Mouse (Mus musculus) CH12.LX (cell line): Measurements from ENCODE around the gene Smyd3. TPM values are rescaled to one million over a fixed set of nuclear protein-coding genes. Genes with fewer than 3 reads are reported as not detected.

Experiments used
- DNase-seq: peaks from one replicate; pipeline ENCODE4 v3.0.0-alpha.2; 2013; ENCODE audit errors: extremely low read depth
- H3K27ac ChIP-seq: 2 replicates; pipeline ENCODE4 v1.5.1; 2012; ENCODE audit warnings: low read depth, mild to moderate bottlenecking, control low read depth, moderate library complexity; ENCODE audit not compliant: insufficient read depth
- H3K27me3 ChIP-seq: replicated peaks from 2 replicates; pipeline ENCODE3; 2012; ENCODE audit warnings: inconsistent platforms
- H3K36me3 ChIP-seq, 2 experiments: replicated peaks in 1 of 2; 2 replicates each; pipeline versions ENCODE3 to v1.6.1; 2012; ENCODE audit warnings: inconsistent platforms in 1 of 2, low read length in 1 of 2, mild to moderate bottlenecking in 1 of 2, mixed read lengths in 1 of 2, moderate library complexity in 1 of 2; ENCODE audit not compliant: control insufficient read depth in 1 of 2, insufficient read depth in 1 of 2
- H3K4me1 ChIP-seq, 2 experiments: 2 replicates each; pipeline ENCODE4 v1.6.1; 2012; ENCODE audit warnings: inconsistent platforms in 1 of 2, moderate library complexity in 1 of 2; ENCODE audit not compliant: insufficient read depth in 2 of 2, control insufficient read depth in 1 of 2
- H3K4me2 ChIP-seq: 2 replicates; pipeline ENCODE4 v1.6.1; 2012; ENCODE audit warnings: low read depth, mild to moderate bottlenecking, control low read depth; ENCODE audit not compliant: poor library complexity, insufficient read depth, severe bottlenecking
- H3K4me3 ChIP-seq, 3 experiments: fragments of 150-350 bp in 1 of 3; sonication (generic) in 1 of 3; replicated peaks in 1 of 3; 2 replicates each; pipeline versions ENCODE3 to v1.5.1; 2011 to 2012; ENCODE audit warnings: low read depth in 2 of 3, low read length in 2 of 3, mild to moderate bottlenecking in 2 of 3, moderate library complexity in 2 of 3, control low read depth in 1 of 3, improper control_type of control experiment in 1 of 3, inconsistent platforms in 1 of 3, mixed read lengths in 1 of 3; ENCODE audit not compliant: poor library complexity in 1 of 3
- H3K79me2 ChIP-seq: replicated peaks from 2 replicates; pipeline ENCODE4 v1.6.1; 2012; ENCODE audit warnings: mild to moderate bottlenecking, moderate library complexity; ENCODE audit not compliant: control insufficient read depth, poor library complexity, insufficient read depth, severe bottlenecking; ENCODE audit errors: extremely low read depth
- H3K9ac ChIP-seq: 2 replicates; pipeline ENCODE4 v1.6.1; 2012; ENCODE audit warnings: low read depth, mild to moderate bottlenecking, control low read depth, moderate library complexity; ENCODE audit not compliant: insufficient read depth
- H3K9me3 ChIP-seq: replicated peaks from 2 replicates; pipeline ENCODE3; 2012; ENCODE audit warnings: low read length, inconsistent platforms, mixed read lengths
- CHD1 ChIP-seq: IDR thresholded peaks from 2 replicates; pipeline ENCODE4 v1.6.1; 2012; ENCODE audit warnings: low read depth, low read length, improper control_type of control experiment, inconsistent platforms
- E2F4 ChIP-seq: IDR thresholded peaks from 2 replicates; pipeline ENCODE4 v1.6.1; 2011; ENCODE audit warnings: low read depth, low read length, improper control_type of control experiment; ENCODE audit not compliant: insufficient replicate concordance
- HCFC1 ChIP-seq: IDR thresholded peaks from 2 replicates; pipeline ENCODE4 v1.6.1; 2012; ENCODE audit warnings: low read depth, mild to moderate bottlenecking, inconsistent platforms, low read length, improper control_type of control experiment
- IRF4 ChIP-seq: IDR thresholded peaks from 2 replicates; pipeline ENCODE4 v1.6.1; 2014; ENCODE audit warnings: low read depth, mild to moderate bottlenecking, inconsistent platforms, low read length, improper control_type of control experiment
- JUN ChIP-seq: IDR thresholded peaks from 2 replicates; pipeline ENCODE4 v1.6.1; 2011; ENCODE audit warnings: low read depth, mild to moderate bottlenecking, low read length, improper control_type of control experiment, moderate library complexity; ENCODE audit not compliant: insufficient read depth
- MAFK ChIP-seq: IDR thresholded peaks from 2 replicates; pipeline ENCODE4 v1.6.1; 2011; ENCODE audit warnings: low read length, improper control_type of control experiment; ENCODE audit not compliant: insufficient replicate concordance
- MAX ChIP-seq: IDR thresholded peaks from 2 replicates; pipeline ENCODE4 v1.6.1; 2011; ENCODE audit warnings: low read length, improper control_type of control experiment
- MEF2A ChIP-seq: IDR thresholded peaks from 2 replicates; pipeline ENCODE4 v1.6.1; 2014; ENCODE audit warnings: low read depth, mild to moderate bottlenecking, inconsistent platforms, low read length, improper control_type of control experiment, borderline replicate concordance
- MXI1 ChIP-seq: IDR thresholded peaks from 2 replicates; pipeline ENCODE4 v1.6.1; 2011; ENCODE audit warnings: mild to moderate bottlenecking, low read depth, low read length, improper control_type of control experiment
- POLR2A ChIP-seq: IDR thresholded peaks from 2 replicates; pipeline ENCODE4 v1.6.1; 2011; ENCODE audit warnings: low read depth, mild to moderate bottlenecking, improper control_type of control experiment, low read length
- RAD21 ChIP-seq: IDR thresholded peaks from 2 replicates; pipeline ENCODE4 v1.6.1; 2011; ENCODE audit warnings: low read depth, mild to moderate bottlenecking, low read length, improper control_type of control experiment, moderate library complexity
- SIN3A ChIP-seq: IDR thresholded peaks from 2 replicates; pipeline ENCODE4 v1.6.1; 2012; ENCODE audit warnings: low read length, improper control_type of control experiment, inconsistent platforms
- SMC3 ChIP-seq: IDR thresholded peaks from 2 replicates; pipeline ENCODE4 v1.6.1; 2011; ENCODE audit warnings: low read depth, low read length, improper control_type of control experiment
- TBP ChIP-seq: conservative IDR thresholded peaks from 2 replicates; pipeline ENCODE4 v1.6.1; 2011; ENCODE audit warnings: low read depth, low read length, improper control_type of control experiment
- UBTF ChIP-seq: IDR thresholded peaks from 2 replicates; pipeline ENCODE4 v1.6.1; 2012; ENCODE audit warnings: low read depth, mild to moderate bottlenecking, inconsistent platforms, low read length, improper control_type of control experiment, moderate library complexity
- USF1 ChIP-seq: IDR thresholded peaks from 2 replicates; pipeline ENCODE4 v1.6.1; 2014; ENCODE audit warnings: low read depth, mild to moderate bottlenecking, inconsistent platforms, low read length, improper control_type of control experiment
- ZMIZ1 ChIP-seq: IDR thresholded peaks from 2 replicates; pipeline ENCODE4 v1.6.1; 2012; ENCODE audit warnings: low read depth, mild to moderate bottlenecking, inconsistent platforms, low read length, improper control_type of control experiment
- dilution Hi-C: fragments of 300-500 bp; cut with MboI; formaldehyde crosslinking; loops from 2 replicates; pipeline ENCODE4 v1.14.3; 2020; ENCODE audit warnings: low sequenced_read_pairs; ENCODE audit not compliant: extremely low pct_unique_long_range_greater_than_20kb, extremely low pct_ligation_motif_present
- in situ Hi-C: fragments of 300-500 bp; cut with MboI; formaldehyde crosslinking; loops from 3 replicates; pipeline ENCODE4 v1.14.3; 2019; ENCODE audit warnings: low sequenced_read_pairs, low pct_ligation_motif_present, low pct_unique_long_range_greater_than_20kb, mixed read lengths
- polyA plus RNA-seq: library from polyadenylated mRNA; unstranded; fragments of >175 nt; gene quantifications from 2 replicates; pipeline ENCODE4 v1.2.1, GENCODE M21; 2012; ENCODE audit warnings: low read depth; ENCODE audit not compliant: insufficient read length
- total RNA-seq, 2 experiments: library from RNA; depleted of rRNA; stranded (reverse); fragments of 300-350 nt in 1 of 2; fragments of >200 nt in 1 of 2; gene quantifications; 2 replicates each; pipeline ENCODE4 v1.2.3; 2012 to 2014

Smyd3 gene
- total and polyA plus RNA-seq, 3 experiments = 11.4 to 12.5 (median 11.8) TPM

DNA sequence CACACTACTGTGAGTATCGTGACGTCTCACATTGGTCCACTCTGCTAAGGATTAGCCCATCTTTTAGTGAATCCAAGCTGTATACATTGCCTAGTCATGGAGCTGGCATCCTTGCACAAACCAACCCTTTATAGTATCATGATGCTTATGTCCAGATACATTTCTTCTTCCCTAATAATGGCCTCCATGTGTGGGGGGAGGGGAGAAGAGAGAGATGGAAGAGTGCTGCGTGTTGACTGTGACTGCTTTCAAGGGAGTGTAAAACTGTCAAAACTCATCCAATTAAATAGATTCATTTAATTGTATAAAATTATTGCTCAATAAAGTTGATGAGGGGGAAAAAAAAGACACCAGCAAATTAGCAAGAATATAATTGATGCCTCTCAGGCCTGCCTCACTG, 330.7 kb downstream of the Smyd3 start:
- Histone ChIP-seq H3K4me2 (no peak overlapping the region), H3K27ac (no peak overlapping the region), H3K9me3 (no peaks in the 10 kb centered on the region), H3K4me1 (peaks cover 0 to 27% of the 10 kb centered on the region in 2 experiments; a peak in 3 of 4 replicates), H3K36me3 (no peaks in the 10 kb centered on the region), H3K9ac (no peak overlapping the region), H3K79me2 (no peaks in the 10 kb centered on the region), H3K27me3 (no peaks in the 10 kb centered on the region), H3K4me3 (no peak overlapping the region)
- no peak for DNase-seq
- in situ Hi-C loops = no loop called here
- dilution Hi-C loops = no loop called here
- TF ChIP-seq MXI1 (no peak), SMC3 (no peak)

- no peak overlapping the region for H3K4me3 ChIP-seq
- in situ Hi-C loops = no loop called here
- no peak for TF ChIP-seq E2F4
- no peak for TF ChIP-seq JUN
- no peak for TF ChIP-seq MAFK
- TF ChIP-seq UBTF = no peak
- TF ChIP-seq RAD21 = no peak
- no peak for TF ChIP-seq TBP
- dilution Hi-C loops = no loop called here
- no peak overlapping the region for H3K27ac ChIP-seq
- no peak for DNase-seq
- no peak overlapping the region for H3K9ac ChIP-seq
- no peaks in the 10 kb centered on the region for H3K36me3 ChIP-seq
- peaks cover 0 to 16% of the 10 kb centered on the region in 2 experiments; a peak in 3 of 4 replicates for H3K4me1 ChIP-seq
- H3K79me2 ChIP-seq = no peaks in the 10 kb centered on the region
- H3K27me3 ChIP-seq = no peaks in the 10 kb centered on the region
- no peaks in the 10 kb centered on the region for H3K9me3 ChIP-seq
- no peak overlapping the region for H3K4me2 ChIP-seq
Observed at GRCm38 (mm10) chr1:179184631-179185030, 333.2 kb downstream of the Smyd3 start.

GRCm38 (mm10) chr1:179183499-179183898, 334.3 kb downstream of the Smyd3 start:
- no peaks in the 10 kb centered on the region for H3K27me3 ChIP-seq
- TF ChIP-seq SIN3A (no peak), ZMIZ1 (no peak), CHD1 (no peak), POLR2A (no peak), MAX (no peak), SMC3 (no peak), RAD21 (no peak), IRF4 (no peak), USF1 (no peak), MEF2A (no peak), HCFC1 (no peak), MAFK (no peak), TBP (no peak)
- dilution Hi-C loops (no loop called here), in situ Hi-C loops (no loop called here)
- H3K4me3 ChIP-seq = no peak overlapping the region
- H3K4me1 ChIP-seq = peaks cover 0 to 16% of the 10 kb centered on the region in 2 experiments; a peak in 3 of 4 replicates
- no peak overlapping the region for H3K27ac ChIP-seq
- no peaks in the 10 kb centered on the region for H3K36me3 ChIP-seq
- no peak overlapping the region for H3K4me2 ChIP-seq
- peak; percentile 7 for DNase-seq
- no peaks in the 10 kb centered on the region for H3K9me3 ChIP-seq
- H3K79me2 ChIP-seq = no peaks in the 10 kb centered on the region
- H3K9ac ChIP-seq = no peak overlapping the region
